Mouse (Mus musculus) ES-E14 (cell line): Measurements from ENCODE around the gene Hdgfl2. TPM values are rescaled to one million over a fixed set of nuclear protein-coding genes. Genes with fewer than 3 reads are reported as not detected.

Source experiments
- DNase-seq: peaks from one replicate; pipeline ENCODE4 v3.0.0-alpha.2; 2013; ENCODE audit warnings: low read depth, low spot score
- H3K27ac ChIP-seq: 2 replicates; pipeline ENCODE4 v1.5.1; 2012; ENCODE audit warnings: low read depth, mild to moderate bottlenecking, low read length, moderate library complexity, mixed read lengths; ENCODE audit not compliant: poor library complexity, insufficient read depth, severe bottlenecking
- H3K36me3 ChIP-seq: 2 replicates; pipeline ENCODE4 v1.6.1; 2012; ENCODE audit warnings: mild to moderate bottlenecking, low read length, moderate library complexity, mixed read lengths; ENCODE audit not compliant: control insufficient read depth, poor library complexity, insufficient read depth, severe bottlenecking
- H3K4me1 ChIP-seq, 2 experiments: fragments of 150-350 bp in 1 of 2; sonication (generic) in 1 of 2; 2 replicates each; pipeline ENCODE4 v1.6.1; 2012; ENCODE audit warnings: low read length in 2 of 2, mild to moderate bottlenecking in 1 of 2, mixed read lengths in 1 of 2; ENCODE audit not compliant: control insufficient read depth in 2 of 2, insufficient read depth in 2 of 2, poor library complexity in 1 of 2
- H3K4me3 ChIP-seq, 2 experiments: fragments of 150-350 bp in 1 of 2; sonication (generic) in 1 of 2; 2 replicates each; pipeline ENCODE4 v1.5.1; 2012; ENCODE audit warnings: low read length in 2 of 2, low read depth in 1 of 2, mild to moderate bottlenecking in 1 of 2, mixed read lengths in 1 of 2; ENCODE audit not compliant: insufficient read depth in 1 of 2, poor library complexity in 1 of 2, severe bottlenecking in 1 of 2
- H3K9ac ChIP-seq: 2 replicates; pipeline ENCODE4 v1.6.1; 2012; ENCODE audit warnings: low read depth, mild to moderate bottlenecking, low read length, mixed read lengths; ENCODE audit not compliant: poor library complexity, insufficient read depth, severe bottlenecking
- H3K9me3 ChIP-seq: fragments of 150-350 bp; sonication (generic); 2 replicates; pipeline ENCODE4 v1.6.1; 2012; ENCODE audit warnings: low read depth, mild to moderate bottlenecking, low read length; ENCODE audit not compliant: control insufficient read depth, insufficient read depth
- CHD2 ChIP-seq: IDR thresholded peaks from 2 replicates; pipeline ENCODE4 v1.6.1; 2014; ENCODE audit warnings: mild to moderate bottlenecking, low read depth, low read length, inconsistent platforms
- HCFC1 ChIP-seq: IDR thresholded peaks from 2 replicates; pipeline ENCODE4 v1.6.1; 2012; ENCODE audit warnings: low read length, inconsistent platforms, borderline replicate concordance; ENCODE audit not compliant: insufficient read depth
- MAFK ChIP-seq: IDR thresholded peaks from 2 replicates; pipeline ENCODE4 v1.6.1; 2014; ENCODE audit warnings: mild to moderate bottlenecking, low read depth, low read length, inconsistent platforms; ENCODE audit not compliant: insufficient read depth
- ZC3H11A ChIP-seq: IDR thresholded peaks from 2 replicates; pipeline ENCODE4 v1.6.1; 2012; ENCODE audit warnings: low read depth, mild to moderate bottlenecking, inconsistent platforms, low read length, borderline replicate concordance
- ZNF384 ChIP-seq: IDR thresholded peaks from 2 replicates; pipeline ENCODE4 v1.6.1; 2012; ENCODE audit warnings: low read depth, low read length, inconsistent platforms
- in situ Hi-C, 2 experiments: fragments of 600-800 bp; cut with MboI; formaldehyde crosslinking; loops; one replicate each; pipeline ENCODE4 v1.15.1; 2025; ENCODE audit warnings: low sequenced_read_pairs in 2 of 2, inconsistent platforms in 1 of 2; ENCODE audit not compliant: unreplicated experiment in 2 of 2
- total RNA-seq: library from RNA; depleted of rRNA; stranded (reverse); fragments of 300-350 nt; gene quantifications from 2 replicates; pipeline ENCODE4 v1.2.3, GENCODE M21; 2012; rRNA removed

The Hdgfl2 gene
- total RNA-seq, 1 experiment, result 165 TPM

DNA sequence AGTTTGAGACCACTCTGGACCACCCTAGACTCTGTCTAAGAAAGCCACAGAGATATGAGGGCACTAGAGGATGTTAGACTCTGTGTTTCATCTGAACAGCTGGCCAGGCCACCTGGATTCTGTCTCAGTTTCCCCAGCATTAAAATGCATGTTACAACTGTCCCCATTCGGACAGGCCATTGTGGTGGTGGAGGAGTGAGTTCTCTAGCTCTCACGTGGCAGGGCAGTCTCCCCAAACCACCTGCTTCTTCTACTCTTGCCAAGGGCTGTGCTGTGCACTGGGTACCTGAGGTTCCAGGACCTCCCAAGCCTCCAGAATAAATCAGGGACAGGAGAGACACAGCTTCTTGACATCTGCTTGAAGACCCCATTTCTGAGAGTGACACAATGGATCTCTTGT is 70.5 kb downstream of the Hdgfl2 start:
- H3K4me1 ChIP-seq, result peaks cover 0 to 14% of the 10 kb centered on the region in 2 experiments; a peak in 1 of 4 replicates
- H3K9me3 ChIP-seq, result no peaks in the 10 kb centered on the region
- no peak for DNase-seq
- no peak for TF ChIP-seq CHD2
- TF ChIP-seq ZNF384, result no peak
- TF ChIP-seq ZC3H11A, result no peak
- TF ChIP-seq MAFK, result no peak
- no peak for TF ChIP-seq HCFC1
- H3K4me3 ChIP-seq, result no peak overlapping the region
- no peak overlapping the region for H3K27ac ChIP-seq
- H3K9ac ChIP-seq, result no peak overlapping the region
- no peaks in the 10 kb centered on the region for H3K36me3 ChIP-seq
- in situ Hi-C loops, result no loop called here

Other genes starting within 250 kb of the Hdgfl2 start
- gene Zfp119a, start 200.7 kb upstream of the Hdgfl2 start, total RNA-seq, result 4.2 and 5.4 TPM in 2 replicates
- gene Zfp959, start 187.5 kb upstream of the Hdgfl2 start, total RNA-seq, result 6.6 and 6.9 TPM in 2 replicates
- gene Zfp119b, start 130.1 kb upstream of the Hdgfl2 start, total RNA-seq, result 3.9 and 4.6 TPM in 2 replicates
- gene Ebi3, start 127.0 kb upstream of the Hdgfl2 start, total RNA-seq, result 0.49 and 0.74 TPM in 2 replicates
- gene Yju2, start 120.5 kb upstream of the Hdgfl2 start, total RNA-seq, result 14.0 and 14.7 TPM in 2 replicates
- 1.5 and 2.4 TPM in 2 replicates for gene Shd, start 109.2 kb upstream of the Hdgfl2 start, total RNA-seq
- 24.2 and 50.7 TPM in 2 replicates for gene Fsd1, start 93.1 kb upstream of the Hdgfl2 start, total RNA-seq
- gene Stap2, start 74.0 kb upstream of the Hdgfl2 start, total RNA-seq, result 3.4 and 6.4 TPM in 2 replicates
- 39.0 and 61.5 TPM in 2 replicates for gene Mpnd, start 73.9 kb upstream of the Hdgfl2 start, total RNA-seq
- 67.7 and 73.8 TPM in 2 replicates for gene Sh3gl1, start 43.0 kb upstream of the Hdgfl2 start, total RNA-seq
- 48.3 and 57.9 TPM in 2 replicates for gene Chaf1a, start 39.2 kb upstream of the Hdgfl2 start, total RNA-seq
- 34.8 and 38.8 TPM in 2 replicates for gene Ubxn6, start 4.6 kb upstream of the Hdgfl2 start, total RNA-seq
- gene Plin4, start 30.2 kb downstream of the Hdgfl2 start, total RNA-seq, result 0.31 and 0.69 TPM in 2 replicates
- 1.4 and 2.1 TPM in 2 replicates for gene Plin5, start 38.0 kb downstream of the Hdgfl2 start, total RNA-seq
- gene Lrg1, start 42.4 kb downstream of the Hdgfl2 start, total RNA-seq, result not detected in 2 replicates
- gene Sema6b, start 60.7 kb downstream of the Hdgfl2 start, total RNA-seq, result 2.9 and 7.1 TPM in 2 replicates
- gene Tnfaip8l1, start 82.8 kb downstream of the Hdgfl2 start, total RNA-seq, result 1.3 and 1.7 TPM in 2 replicates
- 71.1 and 95.2 TPM in 2 replicates for gene Mydgf, start 104.3 kb downstream of the Hdgfl2 start, total RNA-seq
- 27.4 and 27.5 TPM in 2 replicates for gene Dpp9, start 139.3 kb downstream of the Hdgfl2 start, total RNA-seq
- 18.8 and 18.9 TPM in 2 replicates for gene Fem1a, start 177.2 kb downstream of the Hdgfl2 start, total RNA-seq
- 2.4 and 2.8 TPM in 2 replicates for gene Ticam1, start 197.2 kb downstream of the Hdgfl2 start, total RNA-seq
- gene Plin3, start 213.2 kb downstream of the Hdgfl2 start, total RNA-seq, result 40.5 and 53.9 TPM in 2 replicates
- gene Arrdc5, start 220.7 kb downstream of the Hdgfl2 start, total RNA-seq, result 0.21 TPM in 1 of 2 replicates, not detected in the other
- 238 and 265 TPM in 2 replicates for gene Uhrf1, start 223.7 kb downstream of the Hdgfl2 start, total RNA-seq
- 21.1 and 43.7 TPM in 2 replicates for gene Kdm4b, start 246.4 kb downstream of the Hdgfl2 start, total RNA-seq